Mouse (Mus musculus): ENCODE results near the gene Zfp978. TPM values are rescaled to one million over a fixed set of nuclear protein-coding genes. Genes with fewer than 3 reads are reported as not detected.
A peak's percentile ranks its signal among the peaks of the same experiment; 100 is the strongest.
"Not testable (repeated sequence)": the region's sequence is repeated elsewhere in the genome, so short reads cannot be mapped to it uniquely, and the experiment has no call there.

Zfp978 gene
- polyA plus RNA-seq, 1 experiment from 2014 or later, result not detected

DNA sequence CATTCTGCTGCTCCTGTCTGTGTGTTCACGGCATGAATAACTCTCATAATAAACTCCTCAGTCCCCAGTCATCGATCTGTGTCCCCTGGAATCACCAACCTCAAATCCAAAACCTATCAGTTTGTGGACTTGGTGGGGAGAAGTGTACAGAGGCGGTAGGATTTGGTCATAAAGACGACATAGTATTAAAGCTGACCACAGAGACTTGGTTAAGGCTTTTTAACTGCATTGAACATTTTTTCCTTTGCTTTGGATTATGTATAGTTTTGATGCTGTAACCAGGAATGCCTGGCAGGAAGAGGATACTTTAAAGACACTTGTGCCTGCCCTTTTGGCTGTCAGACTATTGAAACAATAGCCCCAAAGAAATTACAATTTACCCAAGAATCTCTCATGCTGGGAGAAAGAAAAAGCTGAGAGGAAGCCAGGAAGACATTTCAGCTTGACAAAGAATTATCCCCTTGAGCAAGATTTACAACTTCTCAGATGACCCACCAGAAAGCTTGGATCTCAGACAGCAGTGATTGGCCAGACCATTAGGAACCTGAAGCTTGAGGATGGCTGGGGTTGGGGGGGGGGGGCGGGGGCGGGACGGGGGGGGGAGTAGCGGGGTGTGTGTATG lies 56.2 kb downstream of the Zfp978 start:
- Histone ChIP-seq H3K36me3 (ENCODE audit: control insufficient read depth, insufficient read depth, low read length) (no peaks in the 10 kb centered on the region), H3K4me2 (ENCODE audit: low read depth, low read length) (no peak overlapping the region), H3K4me1 (ENCODE audit: control insufficient read depth, insufficient read depth, low read length) (no peaks in the 10 kb centered on the region), H3K9ac (ENCODE audit: low read depth, low read length) (no peak overlapping the region), H3K9me3 (ENCODE audit: control insufficient read depth, low read length) (peaks cover 62% of the 10 kb centered on the region), H3K27me3 (replicated peaks; ENCODE audit: control insufficient read depth, insufficient read depth, low read length) (no peaks in the 10 kb centered on the region), H3K27ac (replicated peaks; ENCODE audit: low read depth, low read length) (no peak overlapping the region), H3K4me3 (ENCODE audit: low read depth, low read length) (no peak overlapping the region)
- 66% methylated on average over 5 of the region's 8 CpGs for WGBS
- ATAC-seq (ENCODE audit: low read depth), result 0 out of 2 replicates have a peak, but pooled peaks have one; percentile 16
- DNase-seq (ENCODE audit: low spot score), result peak; percentile 10

GRCm38 (mm10) chr4:147417921-147418320 lies 56.8 kb downstream of the Zfp978 start:
- Histone ChIP-seq H3K27ac (replicated peaks; ENCODE audit: low read depth, low read length) (no peak overlapping the region), H3K4me1 (ENCODE audit: control insufficient read depth, insufficient read depth, low read length) (no peaks in the 10 kb centered on the region), H3K36me3 (ENCODE audit: control insufficient read depth, insufficient read depth, low read length) (no peaks in the 10 kb centered on the region), H3K9ac (ENCODE audit: low read depth, low read length) (no peak overlapping the region), H3K4me2 (ENCODE audit: low read depth, low read length) (no peak overlapping the region), H3K27me3 (replicated peaks; ENCODE audit: control insufficient read depth, insufficient read depth, low read length) (no peaks in the 10 kb centered on the region), H3K4me3 (ENCODE audit: low read depth, low read length) (no peak overlapping the region), H3K9me3 (ENCODE audit: control insufficient read depth, low read length) (peaks cover 68% of the 10 kb centered on the region)
- ATAC-seq (ENCODE audit: low read depth), result no peak
- peak; percentile 4 for DNase-seq (ENCODE audit: low spot score)
- 62% methylated on average over 10 of the region's 10 CpGs for WGBS

GRCm38 (mm10) chr4:147418333-147418732 lies 57.2 kb downstream of the Zfp978 start:
- not testable (repeated sequence) for DNase-seq (ENCODE audit: low spot score); H3K4me1 ChIP-seq (ENCODE audit: control insufficient read depth, insufficient read depth, low read length); H3K27me3 ChIP-seq (replicated peaks; ENCODE audit: control insufficient read depth, insufficient read depth, low read length); H3K27ac ChIP-seq (replicated peaks; ENCODE audit: low read depth, low read length); ATAC-seq (ENCODE audit: low read depth); H3K36me3 ChIP-seq (ENCODE audit: control insufficient read depth, insufficient read depth, low read length); H3K9ac ChIP-seq (ENCODE audit: low read depth, low read length); H3K4me3 ChIP-seq (ENCODE audit: low read depth, low read length); H3K4me2 ChIP-seq (ENCODE audit: low read depth, low read length)
- 56% methylated on average over 7 of the region's 7 CpGs for WGBS
- peaks cover 72% of the 10 kb centered on the region for H3K9me3 ChIP-seq (ENCODE audit: control insufficient read depth, low read length)

- H3K4me3 ChIP-seq (ENCODE audit: low read depth, low read length); ATAC-seq (ENCODE audit: low read depth); H3K4me1 ChIP-seq (ENCODE audit: control insufficient read depth, insufficient read depth, low read length); H3K9ac ChIP-seq (ENCODE audit: low read depth, low read length); H3K4me2 ChIP-seq (ENCODE audit: low read depth, low read length); H3K36me3 ChIP-seq (ENCODE audit: control insufficient read depth, insufficient read depth, low read length); H3K27ac ChIP-seq (replicated peaks; ENCODE audit: low read depth, low read length); H3K27me3 ChIP-seq (replicated peaks; ENCODE audit: control insufficient read depth, insufficient read depth, low read length): not testable (repeated sequence)
- H3K9me3 ChIP-seq (ENCODE audit: control insufficient read depth, low read length), result peaks cover 78% of the 10 kb centered on the region
- WGBS, result 85% methylated on average over 8 of the region's 8 CpGs
- DNase-seq (ENCODE audit: low spot score), result peak; percentile 1
These were observed 58.1 kb downstream of the Zfp978 start for GRCm38 (mm10) chr4:147419190-147419589.

DNA sequence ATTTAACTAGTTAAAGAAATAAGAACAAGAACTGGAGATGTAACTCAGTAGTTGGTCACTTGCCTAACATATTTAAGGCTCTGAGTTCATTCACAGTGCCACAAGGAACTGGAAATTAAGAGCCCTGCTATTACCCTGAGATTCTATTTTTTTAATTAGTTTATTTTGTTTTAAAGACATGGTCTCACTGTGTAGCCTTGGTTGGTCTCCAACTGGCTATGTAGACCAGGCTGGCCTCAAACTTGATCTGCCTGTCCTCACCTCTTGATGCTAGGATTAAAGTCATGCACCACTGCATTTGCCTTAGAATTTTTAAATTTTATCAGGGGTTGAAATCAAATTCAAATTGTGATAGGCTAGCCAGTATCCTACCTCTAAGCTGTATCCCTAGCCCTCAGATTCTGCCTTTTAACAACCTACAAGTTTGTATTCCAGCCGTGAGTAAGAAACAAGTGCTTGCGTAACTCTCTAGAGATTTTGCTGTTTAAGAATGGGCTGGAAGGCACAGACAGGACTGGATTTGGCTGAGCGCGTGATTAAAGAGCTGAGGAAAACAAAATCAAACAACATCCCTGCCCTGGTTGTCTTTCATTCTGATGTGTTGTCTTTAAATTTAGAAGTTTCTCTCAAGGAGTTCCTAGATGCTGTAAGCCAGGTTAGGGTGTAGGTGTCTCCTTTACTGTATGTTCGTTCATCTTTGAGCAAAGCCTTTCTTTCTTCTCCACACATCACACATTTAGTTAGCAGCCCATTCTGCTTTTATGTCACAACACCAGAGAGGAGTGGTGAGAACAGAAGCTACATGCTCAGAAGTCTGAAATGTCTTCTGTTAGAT lies 58.9 kb downstream of the Zfp978 start:
- H3K9ac ChIP-seq (ENCODE audit: low read depth, low read length); H3K27ac ChIP-seq (replicated peaks; ENCODE audit: low read depth, low read length); H3K4me1 ChIP-seq (ENCODE audit: control insufficient read depth, insufficient read depth, low read length); DNase-seq (ENCODE audit: low spot score); H3K4me3 ChIP-seq (ENCODE audit: low read depth, low read length); ATAC-seq (ENCODE audit: low read depth); H3K36me3 ChIP-seq (ENCODE audit: control insufficient read depth, insufficient read depth, low read length); H3K4me2 ChIP-seq (ENCODE audit: low read depth, low read length); H3K27me3 ChIP-seq (replicated peaks; ENCODE audit: control insufficient read depth, insufficient read depth, low read length): not testable (repeated sequence)
- H3K9me3 ChIP-seq (ENCODE audit: control insufficient read depth, low read length), result peaks cover 82% of the 10 kb centered on the region
- WGBS, result 77% methylated on average over 5 of the region's 5 CpGs

DNA sequence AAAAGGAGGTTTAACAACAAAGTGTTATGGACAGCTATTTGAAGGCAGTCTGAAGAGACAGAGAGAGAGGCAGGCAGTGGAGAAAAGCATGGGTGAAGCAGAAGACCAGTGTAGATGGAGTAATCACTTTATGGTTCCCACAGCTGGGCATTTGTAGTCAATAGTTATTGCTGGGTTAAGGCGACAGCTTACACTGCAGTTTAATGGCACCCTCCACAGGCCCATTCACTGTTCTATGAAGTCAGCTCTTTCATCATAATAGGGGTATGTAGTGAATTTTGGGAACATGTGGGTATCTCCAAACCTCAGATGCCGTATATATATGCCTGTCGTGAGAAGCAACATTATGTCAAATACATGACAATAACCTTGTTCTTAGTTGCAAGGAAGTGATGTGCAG lies 59.7 kb downstream of the Zfp978 start:
- H3K36me3 ChIP-seq (ENCODE audit: control insufficient read depth, insufficient read depth, low read length), result no peaks in the 10 kb centered on the region
- 73% methylated on average over 3 of the region's 3 CpGs for WGBS
- no peak overlapping the region for H3K4me2 ChIP-seq (ENCODE audit: low read depth, low read length)
- DNase-seq (ENCODE audit: low spot score) (no peak), ATAC-seq (ENCODE audit: low read depth) (no peak)
- no peaks in the 10 kb centered on the region for H3K27me3 ChIP-seq (replicated peaks; ENCODE audit: control insufficient read depth, insufficient read depth, low read length)
- no peak overlapping the region for H3K4me3 ChIP-seq (ENCODE audit: low read depth, low read length)
- no peak overlapping the region for H3K27ac ChIP-seq (replicated peaks; ENCODE audit: low read depth, low read length)
- peaks cover 91% of the 10 kb centered on the region for H3K9me3 ChIP-seq (ENCODE audit: control insufficient read depth, low read length)
- no peak overlapping the region for H3K9ac ChIP-seq (ENCODE audit: low read depth, low read length)
- no peaks in the 10 kb centered on the region for H3K4me1 ChIP-seq (ENCODE audit: control insufficient read depth, insufficient read depth, low read length)

GRCm38 (mm10) chr4:147421316-147421715 lies 60.2 kb downstream of the Zfp978 start:
- H3K36me3 ChIP-seq (ENCODE audit: control insufficient read depth, insufficient read depth, low read length); H3K27me3 ChIP-seq (replicated peaks; ENCODE audit: control insufficient read depth, insufficient read depth, low read length); H3K4me1 ChIP-seq (ENCODE audit: control insufficient read depth, insufficient read depth, low read length); H3K4me2 ChIP-seq (ENCODE audit: low read depth, low read length); H3K4me3 ChIP-seq (ENCODE audit: low read depth, low read length); DNase-seq (ENCODE audit: low spot score); H3K27ac ChIP-seq (replicated peaks; ENCODE audit: low read depth, low read length); ATAC-seq (ENCODE audit: low read depth); H3K9ac ChIP-seq (ENCODE audit: low read depth, low read length): not testable (repeated sequence)
- WGBS, result 31% methylated on average over 1 of the region's 1 CpGs
- H3K9me3 ChIP-seq (ENCODE audit: control insufficient read depth, low read length), result peaks cover 88% of the 10 kb centered on the region

DNA sequence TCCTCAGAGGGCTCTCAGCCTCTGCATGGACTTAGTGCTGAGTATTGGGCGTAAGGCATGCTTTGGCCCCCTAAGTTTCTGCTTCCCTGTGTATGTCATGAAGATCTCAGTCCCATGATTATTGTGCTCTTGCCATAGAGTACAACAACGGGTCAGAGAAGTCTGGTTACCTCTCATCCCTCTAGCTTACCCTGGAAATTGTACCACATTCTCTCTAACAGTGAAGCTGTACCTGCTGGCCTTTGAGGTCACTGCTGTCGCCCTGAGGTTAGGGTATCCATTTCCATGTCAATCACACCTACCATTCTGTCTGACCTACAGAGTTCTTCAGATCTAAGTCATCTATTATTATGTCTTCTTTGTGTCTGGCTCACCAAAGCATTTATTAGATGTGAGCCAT lies 62.0 kb downstream of the Zfp978 start:
- Histone ChIP-seq H3K27ac (replicated peaks; ENCODE audit: low read depth, low read length) (no peak overlapping the region), H3K4me2 (ENCODE audit: low read depth, low read length) (no peak overlapping the region), H3K36me3 (ENCODE audit: control insufficient read depth, insufficient read depth, low read length) (no peaks in the 10 kb centered on the region), H3K4me1 (ENCODE audit: control insufficient read depth, insufficient read depth, low read length) (no peaks in the 10 kb centered on the region), H3K4me3 (ENCODE audit: low read depth, low read length) (no peak overlapping the region), H3K9me3 (ENCODE audit: control insufficient read depth, low read length) (peaks cover 72% of the 10 kb centered on the region), H3K9ac (ENCODE audit: low read depth, low read length) (no peak overlapping the region), H3K27me3 (replicated peaks; ENCODE audit: control insufficient read depth, insufficient read depth, low read length) (no peaks in the 10 kb centered on the region)
- WGBS, result 48% methylated on average over 3 of the region's 3 CpGs
- DNase-seq (ENCODE audit: low spot score) (no peak), ATAC-seq (ENCODE audit: low read depth) (no peak)

All from embryonic facial prominence, embryonic 14.5 days (tissue).